ENCODE assay signal across 12 mouse cellular contexts in the genomic region with DNA sequence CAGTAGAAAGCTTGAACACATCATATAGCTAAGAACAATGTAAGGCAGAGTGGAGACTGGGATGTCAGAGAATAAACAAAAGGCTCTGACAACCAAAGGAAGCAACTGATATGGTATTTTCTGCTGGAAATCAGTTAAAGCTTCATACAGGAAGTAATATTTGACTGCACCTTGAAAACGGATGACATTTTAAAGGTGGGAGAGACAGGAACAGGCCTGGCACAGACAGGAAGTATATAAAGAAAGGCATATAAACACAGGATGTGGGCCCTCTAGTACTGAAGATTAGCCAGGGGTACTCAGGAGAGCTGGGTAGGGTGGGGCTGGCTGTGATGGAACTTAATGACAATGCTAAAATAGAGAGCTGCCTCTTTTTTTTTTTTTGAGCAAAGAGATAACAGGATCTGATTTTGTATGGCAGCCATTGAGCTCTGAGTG. TPM values are rescaled to one million over a fixed set of nuclear protein-coding genes. Genes with fewer than 3 reads are reported as not detected.
A peak's percentile ranks its signal among the peaks of the same experiment; 100 is the strongest.
DNase-seq lines count a peak whose midpoint lies in the region; ATAC-seq and TF ChIP-seq lines count a peak whose summit lies in the region.
"Had no signal": no experiment of that assay in that cellular context is flagged by ENCODE, and none has a peak within 500 bp of the region (broad histone marks: within the 10 kb centered on the region; RNA-seq: fewer than 3 reads in every experiment).

No protein-coding gene starts in this region.

- ATAC-seq in intestine, embryonic 14.5 days (replicated peaks; ENCODE audit: low FRiP score, low TSS enrichment, low read depth) = no peak
- no peak for ATAC-seq in intestine, embryonic 15.5 days
- ATAC-seq in activated CD4-positive, CD25-positive, alpha-beta regulatory T cell, adult 4 months = peak; percentile 62
- ATAC-seq in hindbrain, embryonic 12.5 days (ENCODE audit: low FRiP score) = no peak
- no peak for ATAC-seq in granulocyte monocyte progenitor cell, adult 5-6 weeks (replicated peaks; ENCODE audit: poor library complexity, severe bottlenecking)

- H3K9me3 ChIP-seq in intestine, embryonic 14.5 days (ENCODE audit: control insufficient read depth, low read length) = no peaks in the 10 kb centered on the region
- no peaks in the 10 kb centered on the region for H3K9me3 ChIP-seq in intestine, embryonic 15.5 days
- no peaks in the 10 kb centered on the region for H3K9me3 ChIP-seq in hindbrain, embryonic 12.5 days (replicated peaks)
- H3K9me3 ChIP-seq: limb, embryonic 15.5 days had no signal

- no peak for TF ChIP-seq POLR2A in myocyte (IDR thresholded peaks at IDR 0.05; ENCODE audit: insufficient read length, low read depth)

- H3K79me2 ChIP-seq in myocyte (ENCODE audit: control insufficient read depth, insufficient read depth) = no peaks in the 10 kb centered on the region

- no peaks in the 10 kb centered on the region for H3K27me3 ChIP-seq in intestine, embryonic 14.5 days (replicated peaks; ENCODE audit: control insufficient read depth, insufficient read depth, low read length)
- H3K27me3 ChIP-seq in intestine, embryonic 15.5 days (replicated peaks) = no peaks in the 10 kb centered on the region
- H3K27me3 ChIP-seq in myocyte (ENCODE audit: control insufficient read depth, insufficient read depth, insufficient read length) = no peaks in the 10 kb centered on the region
- no peaks in the 10 kb centered on the region for H3K27me3 ChIP-seq in hindbrain, embryonic 12.5 days
- H3K27me3 ChIP-seq: limb, embryonic 15.5 days had no signal

- H3K4me3 ChIP-seq in intestine, embryonic 14.5 days (ENCODE audit: low read depth, low read length) = no peak overlapping the region
- no peak overlapping the region for H3K4me3 ChIP-seq in intestine, embryonic 15.5 days (replicated peaks)
- H3K4me3 ChIP-seq in myocyte = no peak overlapping the region
- H3K4me3 ChIP-seq in hindbrain, embryonic 12.5 days = no peak overlapping the region
- H3K4me3 ChIP-seq: limb, embryonic 15.5 days had no signal

- peaks cover 14% of the 10 kb centered on the region for H3K36me3 ChIP-seq in intestine, embryonic 14.5 days (ENCODE audit: control insufficient read depth, insufficient read depth, low read length)
- H3K36me3 ChIP-seq in intestine, embryonic 15.5 days = peaks cover 4% of the 10 kb centered on the region; the same call in 1 of the 2 replicates
- H3K36me3 ChIP-seq in myocyte (ENCODE audit: control insufficient read depth, insufficient read depth) = no peaks in the 10 kb centered on the region
- peaks cover 9% of the 10 kb centered on the region; the same call in 1 of the 2 replicates for H3K36me3 ChIP-seq in hindbrain, embryonic 12.5 days

- no peak overlapping the region for H3K4me2 ChIP-seq in intestine, embryonic 14.5 days (ENCODE audit: low read length)
- H3K4me2 ChIP-seq in intestine, embryonic 15.5 days (replicated peaks) = no peak overlapping the region
- H3K4me2 ChIP-seq in myocyte (ENCODE audit: low read depth) = peak overlapping the region; percentile 68
- H3K4me2 ChIP-seq in hindbrain, embryonic 12.5 days (replicated peaks) = no peak overlapping the region
- H3K4me2 ChIP-seq: limb, embryonic 15.5 days had no signal

- DNase-seq in intestine, embryonic 14.5 days (ENCODE audit: low spot score) = no peak
- DNase-seq in B cell, adult 2 months = peak; percentile 24 to 37
- no peak for DNase-seq in gastrocnemius, postnatal 14 days
- DNase-seq: cerebellum, adult 9-10 months had no signal

- WGBS in intestine, embryonic 14.5 days = 21% methylated on average over 1 of the region's 1 CpGs
- WGBS in intestine, embryonic 15.5 days = 41% methylated on average over 1 of the region's 1 CpGs
- WGBS in hindbrain, embryonic 12.5 days = 80% methylated on average over 1 of the region's 1 CpGs

- peaks cover 32% of the 10 kb centered on the region for H3K4me1 ChIP-seq in intestine, embryonic 14.5 days (replicated peaks; ENCODE audit: control insufficient read depth, insufficient read depth, low read length)
- peaks cover 18% of the 10 kb centered on the region for H3K4me1 ChIP-seq in intestine, embryonic 15.5 days (replicated peaks)
- no peaks in the 10 kb centered on the region for H3K4me1 ChIP-seq in hindbrain, embryonic 12.5 days

- peak overlapping the region; percentile 47; the same call in 1 of the 2 replicates for H3K27ac ChIP-seq in intestine, embryonic 14.5 days (ENCODE audit: low read depth)
- H3K27ac ChIP-seq in intestine, embryonic 15.5 days = no peak overlapping the region
- no peak overlapping the region for H3K27ac ChIP-seq in hindbrain, embryonic 12.5 days
- H3K27ac ChIP-seq: limb, embryonic 15.5 days had no signal

- H3ac ChIP-seq in myocyte (ENCODE audit: control insufficient read depth, insufficient read length) = no peak overlapping the region

- no peak overlapping the region for H3K9ac ChIP-seq in intestine, embryonic 14.5 days (ENCODE audit: low read length)
- H3K9ac ChIP-seq in intestine, embryonic 15.5 days = no peak overlapping the region
- H3K9ac ChIP-seq in hindbrain, embryonic 12.5 days = no peak overlapping the region
- H3K9ac ChIP-seq: limb, embryonic 15.5 days had no signal

- intact Hi-C loops in gastrocnemius, postnatal 14 days (cut with DNase I; ENCODE audit: low total_unique reads) = no loop called here

TF ChIP-seq in myocyte, 11 proteins besides CTCF, POLR2A, EP300 and RAD21:
- TF ChIP-seq TCF3 (IDR thresholded peaks at IDR 0.05; ENCODE audit: insufficient read length, low read depth) (no peak), REST (IDR thresholded peaks at IDR 0.05; ENCODE audit: insufficient read depth, insufficient read length) (no peak), E2F4 (IDR thresholded peaks at IDR 0.05; ENCODE audit: insufficient read depth) (no peak), POLR2AphosphoS2 (IDR thresholded peaks at IDR 0.05; ENCODE audit: insufficient read length, low read depth) (no peak), TCF12 (IDR thresholded peaks at IDR 0.05; ENCODE audit: insufficient read depth, poor library complexity, severe bottlenecking) (no peak), USF1 (IDR thresholded peaks at IDR 0.05; ENCODE audit: low read depth) (no peak), MYOD1 (IDR thresholded peaks at IDR 0.05; ENCODE audit: control insufficient read depth in 1 of 3, insufficient read length in 2 of 3, low read depth in 2 of 3) (no peak), CEBPB (IDR thresholded peaks at IDR 0.05; ENCODE audit: insufficient read depth, poor library complexity, severe bottlenecking) (no peak), SRF (IDR thresholded peaks at IDR 0.05; ENCODE audit: control insufficient read depth, insufficient read length, low read depth) (no peak), MAX (IDR thresholded peaks at IDR 0.05; ENCODE audit: low read depth) (no peak), MYOG (IDR thresholded peaks at IDR 0.05; ENCODE audit: control insufficient read depth in 1 of 3, insufficient read depth in 1 of 3, insufficient read length in 2 of 3, low read depth in 2 of 3) (no peak)

RNA-seq across cellular contexts. Expression of a gene that starts 52.4 kb away (rescaled TPM):
- 204 and 281 TPM in 2 replicates for polyA plus RNA-seq in intestine, embryonic 14.5 days (2014; fragmentation: Nextera tagmentation; extraction: Ambion mirVana)
- polyA plus RNA-seq in intestine, embryonic 15.5 days (2015; fragmentation: Nextera tagmentation; extraction: Ambion mirVana) = 1,502 and 1,827 TPM in 2 replicates
- polyA plus RNA-seq in activated CD4-positive, CD25-positive, alpha-beta regulatory T cell, adult 4 months (2017; shearing (Covaris generic)) = not detected
- polyA plus RNA-seq in myocyte (2012; fragmentation: generic; extraction: Trizol) = not detected
- 1.7 and 1.8 TPM in 2 replicates for polyA plus RNA-seq in hindbrain, embryonic 12.5 days (2016; fragmentation: Nextera tagmentation; extraction: Ambion mirVana)
- total RNA-seq in granulocyte monocyte progenitor cell, adult 5-6 weeks (2014; fragmentation: Nextera tagmentation) = not detected in 2 replicates
- not detected in 2 replicates for total RNA-seq in granulocyte monocyte progenitor cell, adult 5-6 weeks (2017)
- not detected for total RNA-seq in gastrocnemius, postnatal 14 days (2021)
- total RNA-seq: gastrocnemius, postnatal 25 days; monocyte, adult 5-6 weeks had no signal

RNA-seq across cellular contexts. Expression of a gene that starts 59.5 kb away (rescaled TPM):
- polyA plus RNA-seq in intestine, embryonic 14.5 days (2014; fragmentation: Nextera tagmentation; extraction: Ambion mirVana) = 6.8 and 12.2 TPM in 2 replicates
- 247 and 325 TPM in 2 replicates for polyA plus RNA-seq in intestine, embryonic 15.5 days (2015; fragmentation: Nextera tagmentation; extraction: Ambion mirVana)
- not detected for polyA plus RNA-seq in activated CD4-positive, CD25-positive, alpha-beta regulatory T cell, adult 4 months (2017; shearing (Covaris generic))
- not detected for polyA plus RNA-seq in myocyte (2012; fragmentation: generic; extraction: Trizol)
- polyA plus RNA-seq in hindbrain, embryonic 12.5 days (2016; fragmentation: Nextera tagmentation; extraction: Ambion mirVana) = not detected in 2 replicates
- total RNA-seq in granulocyte monocyte progenitor cell, adult 5-6 weeks (2014; fragmentation: Nextera tagmentation) = not detected in 2 replicates
- total RNA-seq in granulocyte monocyte progenitor cell, adult 5-6 weeks (2017) = not detected in 2 replicates
- not detected for total RNA-seq in gastrocnemius, postnatal 14 days (2021)
- total RNA-seq: monocyte, adult 5-6 weeks had no signal
- polyA plus RNA-seq: limb, embryonic 15.5 days had no signal

Comparison
In these comparisons a context has a peak if more than half of its experiments do, and no peak if none do; other contexts are left out.
1. RNA of a gene that starts 59.5 kb away (polyA plus RNA-seq): 247 to 325 TPM in intestine, embryonic 15.5 days; 6.8 to 12.2 TPM in intestine, embryonic 14.5 days, not detected in activated CD4-positive, CD25-positive, alpha-beta regulatory T cell, adult 4 months, not detected in myocyte (single experiment) and not detected in hindbrain, embryonic 12.5 days; every median in the first group is over 10 times any median in the second.
2. DNase-seq: peak in B cell, adult 2 months (2 of 2); none in intestine, embryonic 14.5 days (single experiment) and gastrocnemius, postnatal 14 days (single experiment).
3. RNA of a gene that starts 52.4 kb away (polyA plus RNA-seq): 1,502 to 1,827 TPM in intestine, embryonic 15.5 days and 204 to 281 TPM in intestine, embryonic 14.5 days; 1.7 to 1.8 TPM in hindbrain, embryonic 12.5 days, not detected in activated CD4-positive, CD25-positive, alpha-beta regulatory T cell, adult 4 months and not detected in myocyte (single experiment); every median in the first group is over 10 times any median in the second.